Mouse (Mus musculus) embryonic facial prominence, embryonic 10.5 days (tissue): ENCODE results near the gene Fto. TPM values are rescaled to one million over a fixed set of nuclear protein-coding genes. Genes with fewer than 3 reads are reported as not detected.

Experiments used
- DNase-seq: peaks from one replicate; pipeline ENCODE4 v3.0.0-alpha.2; 2017; ENCODE audit warnings: low spot score
- H3K27ac ChIP-seq: fragments of 300-500 bp; sonication (generic); replicated peaks from 2 replicates; pipeline ENCODE4 v1.5.1; 2016; ENCODE audit warnings: mild to moderate bottlenecking
- H3K27me3 ChIP-seq: fragments of 300-500 bp; sonication (generic); replicated peaks from 2 replicates; pipeline ENCODE4 v1.6.1; 2016; ENCODE audit warnings: low read depth, mild to moderate bottlenecking; ENCODE audit not compliant: poor library complexity, severe bottlenecking
- H3K36me3 ChIP-seq: fragments of 300-500 bp; sonication (generic); replicated peaks from 2 replicates; pipeline ENCODE4 v1.6.1; 2016; ENCODE audit warnings: mild to moderate bottlenecking, moderate library complexity
- H3K4me1 ChIP-seq: fragments of 300-500 bp; sonication (generic); 2 replicates; pipeline ENCODE4 v1.6.1; 2016
- H3K4me3 ChIP-seq: fragments of 300-500 bp; sonication (generic); 2 replicates; pipeline ENCODE4 v1.5.1; 2016; ENCODE audit warnings: mild to moderate bottlenecking, moderate library complexity
- H3K9me3 ChIP-seq: fragments of 300-500 bp; sonication (generic); 2 replicates; pipeline ENCODE4 v1.6.1; 2016; ENCODE audit warnings: mild to moderate bottlenecking
- WGBS: fragments of 180-500 bp; shearing (Covaris S2); methylation state at CpG from one replicate; pipeline ENCODE4 v1.1.7; 2016; 5-methylcytosine and 5-hydroxymethylcytosine counted together
- polyA plus RNA-seq: library from polyadenylated mRNA; unstranded; fragments of >200 nt; fragmentation: Nextera tagmentation; extraction: Ambion mirVana; gene quantifications from 2 replicates; pipeline ENCODE4 v1.2.1, GENCODE M21; 2016

Fto gene
- polyA plus RNA-seq, 1 experiment from 2014 or later: 98.3 TPM

- H3K9me3 ChIP-seq: no peaks in the 10 kb centered on the region
- peaks cover 92% of the 10 kb centered on the region for H3K4me1 ChIP-seq
- H3K4me3 ChIP-seq: no peak overlapping the region
- H3K27ac ChIP-seq: no peak overlapping the region; the same call in 1 of the 2 replicates
- no peaks in the 10 kb centered on the region for H3K36me3 ChIP-seq
- no peak for DNase-seq
- WGBS: 71% methylated on average over 8 of the region's 8 CpGs
- peaks cover 31% of the 10 kb centered on the region for H3K27me3 ChIP-seq
Measured at GRCm38 (mm10) chr8:91615196-91615595, 301.9 kb downstream of the Fto start.

GRCm38 (mm10) chr8:91615781-91616683 is 302.7 kb downstream of the Fto start:
- Histone ChIP-seq H3K4me1 (peaks cover 83% of the 10 kb centered on the region), H3K36me3 (no peaks in the 10 kb centered on the region), H3K27ac (peak overlapping the region; percentile 26; the same call in 1 of the 2 replicates), H3K9me3 (no peaks in the 10 kb centered on the region), H3K4me3 (no peak overlapping the region), H3K27me3 (peaks cover 31% of the 10 kb centered on the region)
- 70% methylated on average over 11 of the region's 11 CpGs for WGBS
- DNase-seq: no peak

GRCm38 (mm10) chr8:91617772-91618171 is 304.4 kb downstream of the Fto start:
- H3K9me3 ChIP-seq: no peaks in the 10 kb centered on the region
- H3K4me1 ChIP-seq: peaks cover 66% of the 10 kb centered on the region
- DNase-seq: no peak
- no peak overlapping the region for H3K27ac ChIP-seq
- no peak overlapping the region for H3K4me3 ChIP-seq
- H3K36me3 ChIP-seq: no peaks in the 10 kb centered on the region
- peaks cover 36% of the 10 kb centered on the region for H3K27me3 ChIP-seq
- 65% methylated on average over 5 of the region's 5 CpGs for WGBS

- H3K4me1 ChIP-seq: peaks cover 54% of the 10 kb centered on the region
- 74% methylated on average over 12 of the region's 12 CpGs for WGBS
- DNase-seq: no peak
- no peaks in the 10 kb centered on the region for H3K36me3 ChIP-seq
- H3K27ac ChIP-seq: no peak overlapping the region
- no peaks in the 10 kb centered on the region for H3K9me3 ChIP-seq
- H3K4me3 ChIP-seq: no peak overlapping the region
- peaks cover 64% of the 10 kb centered on the region for H3K27me3 ChIP-seq
Measured at GRCm38 (mm10) chr8:91622757-91623156, 309.4 kb downstream of the Fto start.

GRCm38 (mm10) chr8:91625686-91626558 is 312.6 kb downstream of the Fto start:
- no peak for DNase-seq
- Histone ChIP-seq H3K27ac (no peak overlapping the region), H3K4me3 (no peak overlapping the region), H3K9me3 (no peaks in the 10 kb centered on the region), H3K36me3 (no peaks in the 10 kb centered on the region), H3K27me3 (peaks cover 78% of the 10 kb centered on the region), H3K4me1 (peaks cover 61% of the 10 kb centered on the region)
- 40% methylated on average over 18 of the region's 18 CpGs for WGBS

- peak; percentile 45 for DNase-seq
- H3K4me3 ChIP-seq: peak overlapping the region; percentile 22; the same call in 1 of the 2 replicates
- no peaks in the 10 kb centered on the region for H3K36me3 ChIP-seq
- peaks cover 76% of the 10 kb centered on the region for H3K27me3 ChIP-seq
- H3K4me1 ChIP-seq: peaks cover 62% of the 10 kb centered on the region
- H3K27ac ChIP-seq: no peak overlapping the region
- 16% methylated on average over 14 of the region's 14 CpGs for WGBS
- H3K9me3 ChIP-seq: no peaks in the 10 kb centered on the region
Measured at GRCm38 (mm10) chr8:91629594-91629993, 316.3 kb downstream of the Fto start.

- 61% methylated on average over 16 of the region's 16 CpGs for WGBS
- Histone ChIP-seq H3K9me3 (no peaks in the 10 kb centered on the region), H3K4me3 (no peak overlapping the region), H3K36me3 (peaks cover 3% of the 10 kb centered on the region; the same call in 1 of the 2 replicates), H3K27ac (no peak overlapping the region), H3K27me3 (peaks cover 68% of the 10 kb centered on the region), H3K4me1 (peaks cover 56% of the 10 kb centered on the region)
- no peak for DNase-seq
Measured at GRCm38 (mm10) chr8:91630320-91631033, 317.2 kb downstream of the Fto start.

- Histone ChIP-seq H3K4me3 (no peak overlapping the region), H3K27me3 (peaks cover 51% of the 10 kb centered on the region), H3K27ac (no peak overlapping the region), H3K36me3 (peaks cover 4% of the 10 kb centered on the region; the same call in 1 of the 2 replicates), H3K4me1 (peaks cover 48% of the 10 kb centered on the region), H3K9me3 (no peaks in the 10 kb centered on the region)
- 84% methylated on average over 8 of the region's 8 CpGs for WGBS
- DNase-seq: no peak
Measured at GRCm38 (mm10) chr8:91632411-91632810, 319.1 kb downstream of the Fto start.

- H3K9me3 ChIP-seq: no peaks in the 10 kb centered on the region
- peaks cover 33% of the 10 kb centered on the region for H3K4me1 ChIP-seq
- no peak for DNase-seq
- H3K27me3 ChIP-seq: peaks cover 29% of the 10 kb centered on the region
- no peak overlapping the region for H3K4me3 ChIP-seq
- 88% methylated on average over 4 of the region's 4 CpGs for whole genome bisulfite sequencing
- peaks cover 4% of the 10 kb centered on the region; the same call in 1 of the 2 replicates for H3K36me3 ChIP-seq
- H3K27ac ChIP-seq: no peak overlapping the region
Measured at GRCm38 (mm10) chr8:91635406-91635805, 322.1 kb downstream of the Fto start.

- WGBS: 60% methylated on average over 6 of the region's 6 CpGs
- Histone ChIP-seq H3K27me3 (peaks cover 18% of the 10 kb centered on the region), H3K9me3 (no peaks in the 10 kb centered on the region), H3K4me3 (no peak overlapping the region), H3K36me3 (peaks cover 4% of the 10 kb centered on the region; the same call in 1 of the 2 replicates), H3K27ac (no peak overlapping the region), H3K4me1 (peaks cover 26% of the 10 kb centered on the region)
- DNase-seq: no peak
Measured at GRCm38 (mm10) chr8:91636887-91637286, 323.6 kb downstream of the Fto start.

GRCm38 (mm10) chr8:91637684-91638083 is 324.4 kb downstream of the Fto start:
- no peak for DNase-seq
- WGBS: 93% methylated on average over 9 of the region's 9 CpGs
- Histone ChIP-seq H3K27me3 (peaks cover 18% of the 10 kb centered on the region), H3K36me3 (peaks cover 4% of the 10 kb centered on the region; the same call in 1 of the 2 replicates), H3K4me3 (no peak overlapping the region), H3K4me1 (peaks cover 26% of the 10 kb centered on the region), H3K9me3 (no peaks in the 10 kb centered on the region), H3K27ac (no peak overlapping the region)

GRCm38 (mm10) chr8:91638256-91638655 is 324.9 kb downstream of the Fto start:
- no peaks in the 10 kb centered on the region for H3K9me3 ChIP-seq
- H3K36me3 ChIP-seq: peaks cover 4% of the 10 kb centered on the region; the same call in 1 of the 2 replicates
- peaks cover 26% of the 10 kb centered on the region for H3K4me1 ChIP-seq
- H3K4me3 ChIP-seq: no peak overlapping the region
- 87% methylated on average over 12 of the region's 12 CpGs for WGBS
- peaks cover 21% of the 10 kb centered on the region for H3K27me3 ChIP-seq
- no peak for DNase-seq
- H3K27ac ChIP-seq: no peak overlapping the region
